Mouse (Mus musculus) forebrain, embryonic 14.5 days (tissue): Measurements from ENCODE around the gene Wdr19. TPM values are rescaled to one million over a fixed set of nuclear protein-coding genes. Genes with fewer than 3 reads are reported as not detected.

Experiments used
- ATAC-seq: fragments of 200-750 bp; cut with Nextera tagmentation; 2 replicates; pipeline ENCODE4 v1.8.0; 2017; ENCODE audit warnings: mild to moderate bottlenecking, moderate library complexity
- DNase-seq: peaks from one replicate; pipeline ENCODE4 v3.0.0-alpha.2; 2015; ENCODE audit warnings: low spot score
- H3K27ac ChIP-seq: fragments of 300-500 bp; sonication (generic); 2 replicates; pipeline ENCODE4 v1.5.1; 2014; ENCODE audit warnings: low read depth, mild to moderate bottlenecking, control low read depth, low read length, moderate library complexity
- H3K27me3 ChIP-seq: fragments of 300-500 bp; sonication (generic); replicated peaks from 2 replicates; pipeline ENCODE4 v1.6.1; 2014; ENCODE audit warnings: low read length, control low read depth, mixed read lengths; ENCODE audit not compliant: control insufficient read depth, insufficient read depth
- H3K36me3 ChIP-seq: fragments of 300-500 bp; sonication (generic); 2 replicates; pipeline ENCODE4 v1.6.1; 2014; ENCODE audit warnings: low read length, control low read depth; ENCODE audit not compliant: control insufficient read depth, insufficient read depth
- H3K4me1 ChIP-seq: fragments of 300-500 bp; sonication (generic); 2 replicates; pipeline ENCODE4 v1.6.1; 2014; ENCODE audit warnings: antibody characterized with exemption, low read length, control low read depth; ENCODE audit not compliant: control insufficient read depth, insufficient read depth
- H3K4me2 ChIP-seq: fragments of 300-500 bp; sonication (generic); 2 replicates; pipeline ENCODE4 v1.6.1; 2014; ENCODE audit warnings: mild to moderate bottlenecking, control low read depth, low read length
- H3K4me3 ChIP-seq: fragments of 300-500 bp; sonication (generic); 2 replicates; pipeline ENCODE4 v1.5.1; 2014; ENCODE audit warnings: low read depth, low read length, control low read depth
- H3K9ac ChIP-seq: fragments of 300-500 bp; sonication (generic); 2 replicates; pipeline ENCODE4 v1.6.1; 2014; ENCODE audit warnings: mild to moderate bottlenecking, low read length, control low read depth, moderate library complexity
- H3K9me3 ChIP-seq: fragments of 300-500 bp; sonication (generic); replicated peaks from 2 replicates; pipeline ENCODE4 v1.6.1; 2016; ENCODE audit warnings: low read length, control low read depth, mixed read lengths; ENCODE audit not compliant: control insufficient read depth
- WGBS: fragments of 180-500 bp; shearing (Covaris S2); extraction: QIAGEN DNeasy Blood & Tissue Kit; methylation state at CpG from one replicate; pipeline ENCODE4 v1.1.7; 2014; 5-methylcytosine and 5-hydroxymethylcytosine counted together
- polyA plus RNA-seq: library from polyadenylated mRNA; unstranded; fragments of >200 nt; fragmentation: Nextera tagmentation; extraction: Ambion mirVana; gene quantifications from 2 replicates; pipeline ENCODE4 v1.2.1, GENCODE M21; 2014

Wdr19 gene
- 10.3 and 10.4 TPM in 2 replicates for polyA plus RNA-seq

- Histone ChIP-seq H3K4me2 (peak within 1 kb of the TSS; percentile 83), H3K9ac (peak within 1 kb of the TSS; percentile 72), H3K4me3 (peak within 1 kb of the TSS; percentile 45), H3K27ac (peak within 1 kb of the TSS; percentile 67), H3K4me1 (peaks cover 5% of the 10 kb centered on the region; the same call in 1 of the 2 replicates), H3K9me3 (no peaks in the 10 kb centered on the region), H3K27me3 (no peaks in the 10 kb centered on the region), H3K36me3 (no peaks in the 10 kb centered on the region)
- under 1% methylated on average over 37 of the region's 37 CpGs for WGBS
- DNase-seq, result peak; percentile 99
- ATAC-seq, result peak; percentile 100
Observed at GRCm38 (mm10) chr5:65199346-65200128, at the start of gene Wdr19. Wdr19 (plus strand) TSS chr5:65199696.

- H3K4me2 ChIP-seq, result no peak overlapping the region
- peaks cover 71% of the 10 kb centered on the region for H3K36me3 ChIP-seq
- H3K9ac ChIP-seq, result no peak overlapping the region
- DNase-seq (no peak), ATAC-seq (no peak)
- H3K4me3 ChIP-seq, result no peak overlapping the region
- no peaks in the 10 kb centered on the region for H3K4me1 ChIP-seq
- no peaks in the 10 kb centered on the region for H3K27me3 ChIP-seq
- 96% methylated on average over 6 of the region's 6 CpGs for WGBS
- no peak overlapping the region for H3K27ac ChIP-seq
- no peaks in the 10 kb centered on the region for H3K9me3 ChIP-seq
Observed at GRCm38 (mm10) chr5:65149706-65150105, 49.8 kb upstream of the Wdr19 start.

- DNase-seq (no peak), ATAC-seq (no peak)
- Histone ChIP-seq H3K27ac (no peak overlapping the region), H3K9ac (no peak overlapping the region), H3K4me1 (no peaks in the 10 kb centered on the region), H3K9me3 (no peaks in the 10 kb centered on the region), H3K27me3 (no peaks in the 10 kb centered on the region), H3K4me2 (no peak overlapping the region), H3K36me3 (peaks cover 67% of the 10 kb centered on the region), H3K4me3 (no peak overlapping the region)
- 90% methylated on average over 8 of the region's 8 CpGs for WGBS
Observed at GRCm38 (mm10) chr5:65150376-65150955, 49.0 kb upstream of the Wdr19 start.

GRCm38 (mm10) chr5:65151276-65151675 is 48.2 kb upstream of the Wdr19 start:
- H3K27me3 ChIP-seq, result no peaks in the 10 kb centered on the region
- no peak overlapping the region for H3K27ac ChIP-seq
- ATAC-seq (no peak), DNase-seq (no peak)
- H3K4me2 ChIP-seq, result no peak overlapping the region
- WGBS, result 92% methylated on average over 3 of the region's 3 CpGs
- no peak overlapping the region for H3K9ac ChIP-seq
- no peaks in the 10 kb centered on the region for H3K9me3 ChIP-seq
- peaks cover 65% of the 10 kb centered on the region for H3K36me3 ChIP-seq
- H3K4me1 ChIP-seq, result no peaks in the 10 kb centered on the region
- H3K4me3 ChIP-seq, result no peak overlapping the region

GRCm38 (mm10) chr5:65151767-65152166 is 47.7 kb upstream of the Wdr19 start:
- no peaks in the 10 kb centered on the region for H3K27me3 ChIP-seq
- H3K4me2 ChIP-seq, result no peak overlapping the region
- DNase-seq (no peak), ATAC-seq (no peak)
- H3K9me3 ChIP-seq, result 0 out of 2 replicates have a peak, but pooled peaks cover 1% of the 10 kb centered on the region
- H3K9ac ChIP-seq, result no peak overlapping the region
- no peaks in the 10 kb centered on the region for H3K4me1 ChIP-seq
- no peak overlapping the region for H3K4me3 ChIP-seq
- no peak overlapping the region for H3K27ac ChIP-seq
- H3K36me3 ChIP-seq, result peaks cover 70% of the 10 kb centered on the region
- 80% methylated on average over 5 of the region's 5 CpGs for WGBS

- no peak overlapping the region for H3K4me3 ChIP-seq
- no peak overlapping the region for H3K4me2 ChIP-seq
- no peak overlapping the region for H3K9ac ChIP-seq
- 0 out of 2 replicates have a peak, but pooled peaks cover 3% of the 10 kb centered on the region for H3K9me3 ChIP-seq
- ATAC-seq (no peak), DNase-seq (no peak)
- H3K27me3 ChIP-seq, result no peaks in the 10 kb centered on the region
- WGBS, result 93% methylated on average over 6 of the region's 6 CpGs
- H3K4me1 ChIP-seq, result no peaks in the 10 kb centered on the region
- no peak overlapping the region for H3K27ac ChIP-seq
- H3K36me3 ChIP-seq, result peaks cover 53% of the 10 kb centered on the region
Observed at GRCm38 (mm10) chr5:65154287-65154686, 45.2 kb upstream of the Wdr19 start.

- no peak overlapping the region for H3K27ac ChIP-seq
- ATAC-seq (no peak), DNase-seq (no peak)
- H3K9ac ChIP-seq, result no peak overlapping the region
- 0 out of 2 replicates have a peak, but pooled peaks cover 3% of the 10 kb centered on the region for H3K9me3 ChIP-seq
- peaks cover 47% of the 10 kb centered on the region for H3K36me3 ChIP-seq
- H3K27me3 ChIP-seq, result no peaks in the 10 kb centered on the region
- H3K4me2 ChIP-seq, result no peak overlapping the region
- H3K4me3 ChIP-seq, result no peak overlapping the region
- WGBS, result 61% methylated on average over 2 of the region's 2 CpGs
- H3K4me1 ChIP-seq, result no peaks in the 10 kb centered on the region
Observed at GRCm38 (mm10) chr5:65156853-65157252, 42.6 kb upstream of the Wdr19 start.

GRCm38 (mm10) chr5:65157412-65158381 is 41.8 kb upstream of the Wdr19 start:
- H3K4me3 ChIP-seq, result no peak overlapping the region
- no peak overlapping the region for H3K4me2 ChIP-seq
- H3K36me3 ChIP-seq, result peaks cover 46% of the 10 kb centered on the region
- 81% methylated on average over 22 of the region's 22 CpGs for WGBS
- H3K27ac ChIP-seq, result no peak overlapping the region
- H3K27me3 ChIP-seq, result no peaks in the 10 kb centered on the region
- DNase-seq (no peak), ATAC-seq (no peak)
- H3K9me3 ChIP-seq, result 0 out of 2 replicates have a peak, but pooled peaks cover 3% of the 10 kb centered on the region
- no peaks in the 10 kb centered on the region for H3K4me1 ChIP-seq
- no peak overlapping the region for H3K9ac ChIP-seq
